Mouse (Mus musculus): Measurements from ENCODE around the gene Rnf145.

Gene Rnf145

GRCm38 (mm10) chr11:44509906-44510305 lies 8.9 kb upstream of the Rnf145 start:
- no peak for DNase-seq (ENCODE audit: low read depth, low spot score)

GRCm38 (mm10) chr11:44510371-44510770 lies 8.4 kb upstream of the Rnf145 start:
- DNase-seq (ENCODE audit: low read depth, low spot score): no peak

- no peak for DNase-seq (ENCODE audit: low read depth, low spot score)
These were observed 6.4 kb upstream of the Rnf145 start for GRCm38 (mm10) chr11:44512044-44513025.

DNA sequence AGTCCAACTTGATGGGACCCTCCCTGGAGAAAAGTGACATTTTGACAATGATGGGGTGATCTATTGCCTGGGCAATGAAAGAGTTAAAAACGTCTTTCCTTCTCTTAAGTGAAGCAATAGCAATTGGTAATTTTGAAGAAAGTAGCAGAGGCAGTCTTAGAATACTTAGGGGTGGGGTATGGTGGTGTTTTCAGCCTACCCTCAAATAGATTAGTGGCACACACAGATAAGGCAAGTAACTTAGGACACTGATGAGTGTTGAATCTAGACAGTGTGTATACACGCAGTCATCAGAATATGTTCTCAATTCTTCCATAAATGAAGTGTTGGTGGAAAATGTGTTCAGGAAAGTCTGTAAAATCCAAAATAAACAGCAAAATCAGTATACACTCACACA lies 5.7 kb upstream of the Rnf145 start:
- DNase-seq (ENCODE audit: low read depth, low spot score): no peak

DNA sequence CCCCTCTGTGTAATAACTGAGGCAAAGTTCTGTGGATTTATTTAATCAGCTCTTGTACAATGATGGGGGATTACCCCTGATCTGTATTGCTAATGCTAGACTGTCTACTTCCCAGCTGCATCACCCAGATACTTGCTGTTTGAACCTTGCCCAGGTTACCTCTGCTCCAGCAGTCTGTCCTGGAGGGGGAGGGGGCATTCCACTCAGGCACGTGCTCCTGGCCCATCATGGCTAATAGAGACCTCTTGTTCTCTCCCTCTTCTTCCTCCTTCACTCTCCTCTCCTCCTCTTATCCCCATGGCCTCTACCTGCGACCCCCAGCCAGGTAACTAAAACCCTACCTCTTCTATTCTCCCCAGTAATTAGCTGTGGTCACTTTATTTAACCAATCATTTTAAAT lies 4.1 kb upstream of the Rnf145 start:
- DNase-seq (ENCODE audit: low read depth, low spot score): no peak

GRCm38 (mm10) chr11:44516362-44516761 lies 2.4 kb upstream of the Rnf145 start:
- DNase-seq (ENCODE audit: low read depth, low spot score): no peak

- no peak for DNase-seq (ENCODE audit: low read depth, low spot score)
These were observed 1.0 kb upstream of the Rnf145 start for GRCm38 (mm10) chr11:44517561-44518280.

DNA sequence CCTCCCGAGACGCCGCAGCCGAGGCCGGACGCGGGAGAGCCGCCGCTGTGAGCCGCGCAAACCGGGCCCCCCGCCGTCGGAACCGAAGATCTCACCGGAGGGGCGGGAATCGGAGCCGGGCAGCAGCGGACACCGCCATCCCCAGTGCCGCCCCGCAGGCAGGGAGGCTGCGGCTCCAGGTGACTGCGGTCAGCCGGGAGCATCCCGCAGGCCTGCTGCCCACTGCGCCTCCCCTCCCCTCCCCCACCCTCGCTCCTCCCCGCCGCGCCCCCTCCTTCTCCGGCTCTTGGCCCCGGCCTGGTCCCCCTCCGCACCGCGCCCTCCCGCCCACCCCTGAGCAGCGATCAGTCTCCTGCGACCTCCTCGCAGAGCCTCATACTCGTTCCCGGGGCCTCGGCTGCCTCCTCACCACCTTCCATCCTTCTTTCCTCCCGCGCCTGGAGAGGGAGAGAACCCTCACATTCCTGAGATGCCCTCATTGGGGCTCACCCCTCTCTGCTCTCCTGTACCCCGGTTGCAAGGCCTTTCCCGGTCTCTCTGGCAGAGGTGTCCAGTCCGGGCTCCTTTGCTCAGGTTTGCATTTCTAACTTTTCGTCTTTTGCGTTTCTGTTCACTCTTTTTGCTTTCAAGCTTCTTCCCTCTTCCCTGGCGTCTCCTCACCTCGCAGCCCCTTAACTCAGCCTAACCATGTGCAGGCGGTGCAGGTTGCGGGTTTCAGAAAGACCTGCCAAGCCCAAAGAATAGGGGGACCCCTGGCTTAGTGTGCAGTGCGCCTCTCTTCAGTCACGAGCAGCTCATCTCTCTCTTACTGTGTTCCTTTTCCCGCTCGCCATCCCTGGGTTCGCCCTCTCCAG lies 559 bp downstream of the Rnf145 start:
- no peak for DNase-seq (ENCODE audit: low read depth, low spot score)

DNA sequence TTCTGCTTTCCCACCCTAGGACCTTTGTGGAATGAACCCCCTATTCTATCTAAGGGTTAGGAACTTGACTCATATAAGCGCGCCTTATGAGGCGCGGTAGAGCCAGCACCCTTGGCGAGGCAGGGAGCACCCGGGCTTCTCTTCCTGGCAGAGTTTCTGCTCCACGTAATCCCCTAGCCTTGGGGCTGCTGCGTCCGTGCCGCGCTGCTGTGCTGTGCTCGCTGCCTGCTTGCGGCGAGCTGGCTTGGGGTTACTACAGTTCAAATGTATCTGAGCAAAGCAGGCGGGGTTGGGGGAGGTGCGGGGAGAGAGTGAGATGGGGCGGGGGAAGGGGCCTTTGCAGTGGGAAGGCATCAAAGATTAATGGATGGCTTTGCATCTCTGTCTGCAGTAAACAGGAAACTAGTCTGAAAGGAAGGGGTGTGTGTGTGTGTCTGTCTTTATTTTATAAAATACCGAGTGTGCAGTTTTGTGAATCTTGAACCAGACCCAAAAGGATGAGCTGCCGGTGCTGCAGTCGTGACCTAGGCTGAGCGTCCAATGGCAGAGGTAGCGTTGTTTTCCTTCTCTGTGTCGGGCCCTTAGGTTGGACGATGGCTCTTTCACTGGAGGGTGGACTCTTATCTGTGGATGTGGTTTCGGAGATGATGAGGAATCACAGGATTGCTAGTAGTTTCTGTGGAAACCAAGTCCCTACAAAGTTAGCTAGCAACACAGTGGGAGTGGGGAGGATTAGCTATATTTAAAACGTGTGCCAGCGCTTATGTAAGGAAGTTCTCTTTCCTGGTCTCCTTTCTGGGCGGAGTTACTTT lies 1.4 kb downstream of the Rnf145 start:
- DNase-seq (ENCODE audit: low read depth, low spot score): peak; percentile 96

GRCm38 (mm10) chr11:44522594-44522993 lies 3.8 kb downstream of the Rnf145 start:
- no peak for DNase-seq (ENCODE audit: low read depth, low spot score)

DNA sequence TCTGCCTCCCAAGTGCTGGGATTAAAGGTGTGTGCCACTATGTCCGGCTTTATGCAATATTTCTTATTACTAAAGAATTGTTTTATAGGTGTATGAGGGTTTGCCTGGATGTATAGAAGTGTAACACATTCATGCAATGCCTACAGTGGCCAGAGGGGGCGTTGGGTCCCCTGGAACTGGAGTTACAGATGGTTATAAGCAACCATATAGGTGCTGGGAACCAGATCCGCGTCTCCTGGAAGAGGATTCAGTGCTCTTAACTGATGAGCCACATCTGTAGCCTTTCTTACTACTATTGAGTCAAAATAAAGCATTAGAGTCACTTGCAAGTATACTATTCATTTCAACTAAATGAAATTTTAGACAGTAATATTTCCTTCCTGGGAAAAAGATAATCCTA lies 7.0 kb downstream of the Rnf145 start:
- peak; percentile 42 for DNase-seq (ENCODE audit: low read depth, low spot score)

DNA sequence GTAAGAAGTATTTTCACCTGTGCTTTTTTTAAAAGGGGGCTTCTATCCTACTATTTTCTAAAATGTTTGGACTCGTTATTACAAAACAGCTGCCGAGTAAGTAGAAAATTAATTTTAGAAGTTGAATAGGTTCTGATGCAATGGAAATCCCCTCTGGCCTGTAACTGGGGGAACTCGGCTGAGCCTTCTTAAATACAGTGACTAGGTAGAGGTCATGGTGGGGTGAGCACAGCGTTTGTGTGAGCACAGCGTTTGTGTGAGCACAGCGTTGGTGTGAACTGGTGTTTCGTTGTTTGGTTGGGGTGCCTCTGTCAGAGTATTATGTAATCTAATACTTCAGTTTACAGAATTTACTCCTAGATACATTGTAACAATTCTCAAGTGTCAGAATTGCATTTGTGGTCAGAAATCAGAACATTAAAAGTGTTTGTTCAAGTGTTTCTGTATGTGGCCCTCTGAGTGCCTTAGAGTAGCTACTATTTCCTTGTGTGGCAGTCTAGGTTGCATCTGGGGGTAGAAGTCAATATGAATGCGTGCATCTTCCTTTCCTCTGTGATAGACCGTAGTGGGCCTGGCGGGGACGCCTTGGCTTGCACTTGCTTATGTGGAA lies 8.0 kb downstream of the Rnf145 start:
- DNase-seq (ENCODE audit: low read depth, low spot score): peak; percentile 46

DNA sequence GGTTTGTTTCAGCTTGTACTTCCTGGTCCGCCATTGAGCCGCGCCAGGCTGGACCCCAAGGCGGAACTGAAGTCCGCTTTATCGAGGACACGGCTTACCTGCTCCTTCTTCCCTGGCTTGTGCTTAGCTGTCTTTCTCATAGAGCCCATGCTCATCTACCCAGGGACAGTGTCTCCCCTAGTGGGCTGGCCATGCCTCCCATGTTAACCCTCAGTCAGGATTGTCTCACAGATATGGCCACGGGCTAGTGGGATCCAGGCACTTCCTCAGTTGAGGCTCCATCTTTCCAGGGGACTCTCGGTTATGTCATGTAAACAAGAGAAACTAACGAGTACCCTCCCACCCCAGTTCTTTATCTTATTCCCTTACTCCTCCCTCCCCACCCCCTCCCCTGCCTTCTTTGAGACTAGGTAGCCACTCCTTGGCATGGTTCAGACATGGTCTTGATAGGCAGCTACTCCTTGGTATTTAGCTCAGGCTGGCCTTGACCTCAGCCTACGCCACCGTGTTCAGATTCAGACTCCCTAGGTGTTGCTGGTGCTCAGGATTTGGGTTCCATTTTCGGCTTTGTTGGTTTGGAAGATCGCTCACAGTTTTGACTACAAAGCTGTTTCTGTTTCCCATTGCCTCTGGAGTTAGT lies 9.9 kb downstream of the Rnf145 start:
- DNase-seq (ENCODE audit: low read depth, low spot score): no peak

- DNase-seq (ENCODE audit: low read depth, low spot score): peak; percentile 73
These were observed 10.4 kb downstream of the Rnf145 start for GRCm38 (mm10) chr11:44529200-44529599.

GRCm38 (mm10) chr11:44529716-44530115 lies 11.0 kb downstream of the Rnf145 start:
- no peak for DNase-seq (ENCODE audit: low read depth, low spot score)

DNA sequence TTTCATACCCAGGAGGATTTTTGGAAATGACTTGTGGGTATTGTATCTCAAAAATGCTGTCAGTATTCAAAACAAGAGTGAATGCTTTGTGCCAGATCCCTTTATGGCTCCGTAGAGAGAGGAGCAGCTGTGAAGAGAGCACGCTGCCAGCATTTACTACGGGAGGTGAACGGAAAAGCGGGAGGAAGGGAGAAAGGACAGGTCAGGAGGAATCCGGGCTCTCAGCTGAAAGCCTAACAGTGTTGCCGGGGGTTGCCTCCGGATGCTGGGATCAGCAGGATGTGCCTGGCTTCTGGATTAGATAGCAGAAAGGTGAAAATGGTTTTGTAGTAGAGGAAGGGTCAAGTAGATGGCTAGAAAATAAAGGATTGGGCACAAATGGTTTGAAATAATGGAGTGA lies 11.6 kb downstream of the Rnf145 start:
- no peak for DNase-seq (ENCODE audit: low read depth, low spot score)

DNA sequence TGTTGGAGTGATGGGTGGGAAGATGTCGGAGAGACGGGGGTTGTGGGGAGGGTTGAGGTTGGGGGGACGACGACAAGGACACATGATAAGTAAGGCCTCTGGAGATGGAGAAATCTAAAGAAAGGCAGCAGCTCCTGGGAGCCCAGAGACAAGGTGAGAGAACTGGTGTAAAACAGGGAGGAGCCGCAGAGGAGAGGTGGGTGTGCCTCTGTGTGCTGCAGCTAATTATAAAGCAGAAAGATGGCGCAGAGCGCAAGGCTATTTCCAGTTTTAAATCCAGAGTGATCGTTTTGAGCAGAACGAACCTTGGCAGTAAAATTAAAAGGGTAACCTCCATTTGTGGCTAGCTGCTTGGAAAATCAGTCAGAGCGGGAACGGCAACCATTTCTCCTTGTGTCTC lies 12.1 kb downstream of the Rnf145 start:
- no peak for DNase-seq (ENCODE audit: low read depth, low spot score)

DNA sequence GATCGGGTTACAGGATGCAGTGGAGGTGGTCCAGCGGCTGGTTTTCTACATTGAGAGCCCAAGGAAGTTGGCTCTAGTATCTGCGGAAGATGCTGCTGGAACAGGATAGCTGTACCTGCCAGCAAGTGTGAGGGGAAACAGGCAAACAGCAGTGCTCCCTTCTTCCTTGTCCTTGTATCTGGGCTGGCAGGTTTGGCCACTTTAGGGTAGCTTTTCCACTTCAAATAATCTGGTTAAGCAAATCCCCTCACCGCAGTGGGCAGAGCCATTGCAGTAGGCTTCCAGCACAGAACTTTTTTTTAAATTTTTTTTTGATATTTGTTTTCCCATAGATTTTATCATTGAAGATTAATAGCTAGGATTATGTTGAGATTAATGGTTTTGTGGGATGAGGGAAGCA lies 12.9 kb downstream of the Rnf145 start:
- no peak for DNase-seq (ENCODE audit: low read depth, low spot score)

DNA sequence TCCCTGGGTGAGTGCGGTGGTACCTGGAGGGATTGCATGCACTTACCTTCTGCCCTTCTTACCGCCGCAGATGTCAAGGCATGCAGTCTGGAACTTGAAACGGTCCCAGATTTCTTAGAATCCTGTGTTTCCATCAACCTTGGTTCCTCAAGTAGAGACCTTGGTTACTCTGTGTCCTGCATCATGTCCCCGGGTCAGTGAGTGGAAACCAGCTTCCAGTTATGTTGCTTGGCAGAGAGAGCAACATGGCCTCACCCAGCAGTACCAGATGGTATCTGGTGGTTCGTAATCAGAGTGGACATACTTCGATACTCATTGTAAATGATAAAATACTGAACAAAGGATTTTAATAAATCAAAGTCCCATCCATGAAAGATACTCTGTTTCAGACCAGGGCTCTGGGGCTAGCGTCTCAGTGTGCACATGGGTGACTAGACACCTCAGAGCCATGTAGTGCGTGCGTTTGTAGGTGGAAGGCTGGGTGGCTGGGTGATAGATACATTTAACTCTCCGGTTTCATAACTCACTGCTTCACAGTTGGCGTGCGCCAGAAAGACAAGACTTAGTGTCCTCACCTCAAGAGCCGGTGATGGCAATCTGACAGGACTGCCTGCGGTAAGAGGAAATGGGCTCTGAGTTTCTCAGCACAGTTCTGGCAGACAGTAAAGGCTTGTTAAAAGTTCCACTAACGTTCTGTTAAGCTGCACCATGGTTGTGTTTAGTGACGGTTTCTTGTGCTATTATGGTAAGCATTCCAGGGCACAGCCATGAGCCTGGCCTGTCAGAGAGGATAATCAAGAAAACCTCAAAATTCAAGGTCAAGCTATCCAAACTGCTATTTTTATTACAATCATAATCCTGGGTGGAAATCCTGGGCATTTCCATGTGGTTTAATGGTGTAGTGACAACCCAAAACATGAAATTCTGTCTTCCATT lies 14.3 kb downstream of the Rnf145 start:
- no peak for DNase-seq (ENCODE audit: low read depth, low spot score)

Data from CD4-positive helper T cell, adult 2 months (primary cell).